Mouse (Mus musculus): ENCODE results near the gene Galk2. TPM values are rescaled to one million over a fixed set of nuclear protein-coding genes. Genes with fewer than 3 reads are reported as not detected.
A peak's percentile ranks its signal among the peaks of the same experiment; 100 is the strongest.

Galk2 gene
- polyA plus RNA-seq, 1 experiment from 2014 or later: 31.1 TPM

DNA sequence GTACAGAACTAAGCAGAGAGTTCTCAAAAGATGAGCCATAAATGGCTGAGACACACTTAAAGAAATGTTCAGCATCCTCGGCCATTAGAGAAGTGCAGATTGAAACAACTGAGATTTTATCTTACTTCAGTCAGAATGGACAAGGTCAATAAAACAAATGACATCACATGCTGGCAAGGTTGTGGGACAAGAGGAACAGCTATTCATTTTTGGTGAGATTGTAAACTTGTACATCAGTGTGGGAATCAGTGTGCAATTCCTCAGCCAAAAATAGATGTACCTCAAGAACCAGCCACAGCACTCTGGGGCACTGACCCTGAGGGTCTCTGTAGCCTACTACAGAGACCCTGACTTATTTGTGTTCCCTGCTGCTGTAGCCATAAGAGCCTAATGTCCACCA, 84.4 kb downstream of the Galk2 start:
- Histone ChIP-seq H3K9me3 (ENCODE audit: control insufficient read depth, low read length) (no peaks in the 10 kb centered on the region), H3K36me3 (ENCODE audit: control insufficient read depth, insufficient read depth, low read length) (no peaks in the 10 kb centered on the region), H3K4me1 (ENCODE audit: control insufficient read depth, insufficient read depth, low read length) (no peaks in the 10 kb centered on the region), H3K4me3 (ENCODE audit: low read depth, low read length) (no peak overlapping the region), H3K27ac (ENCODE audit: low read depth, low read length) (no peak overlapping the region), H3K27me3 (ENCODE audit: control insufficient read depth, insufficient read depth, low read length) (no peaks in the 10 kb centered on the region), H3K9ac (ENCODE audit: low read length) (no peak overlapping the region), H3K4me2 (ENCODE audit: low read depth) (no peak overlapping the region)
- 82% methylated on average over 1 of the region's 1 CpGs for WGBS
- DNase-seq (ENCODE audit: low spot score) (no peak), ATAC-seq (ENCODE audit: insufficient read depth, low FRiP score, low TSS enrichment) (no peak)

- Histone ChIP-seq H3K9me3 (ENCODE audit: control insufficient read depth, low read length) (no peaks in the 10 kb centered on the region), H3K4me2 (ENCODE audit: low read depth) (no peak overlapping the region), H3K4me3 (ENCODE audit: low read depth, low read length) (no peak overlapping the region), H3K27me3 (ENCODE audit: control insufficient read depth, insufficient read depth, low read length) (no peaks in the 10 kb centered on the region), H3K4me1 (ENCODE audit: control insufficient read depth, insufficient read depth, low read length) (no peaks in the 10 kb centered on the region), H3K27ac (ENCODE audit: low read depth, low read length) (no peak overlapping the region), H3K36me3 (ENCODE audit: control insufficient read depth, insufficient read depth, low read length) (no peaks in the 10 kb centered on the region), H3K9ac (ENCODE audit: low read length) (no peak overlapping the region)
- DNase-seq (ENCODE audit: low spot score) (no peak), ATAC-seq (ENCODE audit: insufficient read depth, low FRiP score, low TSS enrichment) (no peak)
- WGBS: 88% methylated on average over 2 of the region's 2 CpGs
These were observed 89.3 kb downstream of the Galk2 start for GRCm38 (mm10) chr2:125948195-125948594.

GRCm38 (mm10) chr2:125968811-125969210, 109.9 kb downstream of the Galk2 start:
- Histone ChIP-seq H3K9me3 (ENCODE audit: control insufficient read depth, low read length) (no peaks in the 10 kb centered on the region), H3K27ac (ENCODE audit: low read depth, low read length) (no peak overlapping the region), H3K27me3 (ENCODE audit: control insufficient read depth, insufficient read depth, low read length) (no peaks in the 10 kb centered on the region), H3K4me1 (ENCODE audit: control insufficient read depth, insufficient read depth, low read length) (no peaks in the 10 kb centered on the region), H3K4me2 (ENCODE audit: low read depth) (no peak overlapping the region), H3K36me3 (ENCODE audit: control insufficient read depth, insufficient read depth, low read length) (no peaks in the 10 kb centered on the region), H3K4me3 (ENCODE audit: low read depth, low read length) (no peak overlapping the region), H3K9ac (ENCODE audit: low read length) (no peak overlapping the region)
- 100% methylated on average over 1 of the region's 1 CpGs for WGBS
- no peak for ATAC-seq (ENCODE audit: insufficient read depth, low FRiP score, low TSS enrichment)
- no peak for DNase-seq (ENCODE audit: low spot score)

GRCm38 (mm10) chr2:125973207-125973606, 114.3 kb downstream of the Galk2 start:
- no peak for ATAC-seq (ENCODE audit: insufficient read depth, low FRiP score, low TSS enrichment)

GRCm38 (mm10) chr2:125975206-125975605, 116.3 kb downstream of the Galk2 start:
- no peaks in the 10 kb centered on the region for H3K4me1 ChIP-seq (ENCODE audit: control insufficient read depth, insufficient read depth, low read length)
- H3K27ac ChIP-seq (ENCODE audit: low read depth, low read length): no peak overlapping the region
- H3K9me3 ChIP-seq (ENCODE audit: control insufficient read depth, low read length): no peaks in the 10 kb centered on the region
- ATAC-seq (ENCODE audit: insufficient read depth, low FRiP score, low TSS enrichment) (no peak), DNase-seq (ENCODE audit: low spot score) (no peak)
- WGBS: 90% methylated on average over 10 of the region's 10 CpGs
- no peaks in the 10 kb centered on the region for H3K27me3 ChIP-seq (ENCODE audit: control insufficient read depth, insufficient read depth, low read length)
- no peak overlapping the region for H3K4me2 ChIP-seq (ENCODE audit: low read depth)
- no peaks in the 10 kb centered on the region for H3K36me3 ChIP-seq (ENCODE audit: control insufficient read depth, insufficient read depth, low read length)
- H3K4me3 ChIP-seq (ENCODE audit: low read depth, low read length): no peak overlapping the region
- H3K9ac ChIP-seq (ENCODE audit: low read length): no peak overlapping the region

More at GRCm38 (mm10) chr2:125973207-125973606, 114.3 kb downstream of the Galk2 start:
- no peak overlapping the region for H3K9ac ChIP-seq (ENCODE audit: low read length)
- no peaks in the 10 kb centered on the region for H3K36me3 ChIP-seq (ENCODE audit: control insufficient read depth, insufficient read depth, low read length)
- no peak overlapping the region for H3K27ac ChIP-seq (ENCODE audit: low read depth, low read length)
- no peak for DNase-seq (ENCODE audit: low spot score)
- no peaks in the 10 kb centered on the region for H3K27me3 ChIP-seq (ENCODE audit: control insufficient read depth, insufficient read depth, low read length)
- H3K9me3 ChIP-seq (ENCODE audit: control insufficient read depth, low read length): no peaks in the 10 kb centered on the region
- WGBS: 58% methylated on average over 6 of the region's 6 CpGs
- H3K4me3 ChIP-seq (ENCODE audit: low read depth, low read length): no peak overlapping the region
- H3K4me1 ChIP-seq (ENCODE audit: control insufficient read depth, insufficient read depth, low read length): no peaks in the 10 kb centered on the region
- H3K4me2 ChIP-seq (ENCODE audit: low read depth): no peak overlapping the region

DNA sequence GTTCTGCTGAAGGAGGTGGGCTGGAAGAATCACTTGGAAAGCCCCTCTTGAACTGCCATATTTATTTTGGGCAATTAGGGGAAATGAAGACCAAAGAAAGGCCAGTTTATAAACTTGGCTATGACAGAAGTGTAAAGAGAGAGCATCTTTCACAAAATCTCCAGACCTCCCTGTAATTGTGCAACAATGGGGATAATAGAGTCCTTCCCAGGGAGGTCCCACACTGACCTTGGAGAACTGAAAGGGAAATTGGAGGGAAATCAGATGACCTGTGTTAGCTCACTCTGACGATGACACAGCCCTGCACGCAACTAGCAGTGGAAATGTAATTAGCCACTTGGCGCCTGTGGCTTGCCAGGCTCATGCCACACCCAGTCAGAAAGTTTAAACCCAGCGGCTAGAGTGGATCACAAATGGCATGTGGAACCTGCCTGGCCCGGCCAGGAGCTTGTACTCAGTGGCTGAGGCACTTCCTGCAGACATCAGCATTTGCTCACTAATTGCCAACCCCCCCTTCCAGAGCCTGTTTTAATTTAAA, 117.0 kb downstream of the Galk2 start:
- H3K4me1 ChIP-seq (ENCODE audit: control insufficient read depth, insufficient read depth, low read length): no peaks in the 10 kb centered on the region
- ATAC-seq (ENCODE audit: insufficient read depth, low FRiP score, low TSS enrichment): no peak
- WGBS: 67% methylated on average over 5 of the region's 5 CpGs
- H3K4me2 ChIP-seq (ENCODE audit: low read depth): no peak overlapping the region
- no peak overlapping the region for H3K27ac ChIP-seq (ENCODE audit: low read depth, low read length)
- H3K27me3 ChIP-seq (ENCODE audit: control insufficient read depth, insufficient read depth, low read length): no peaks in the 10 kb centered on the region
- H3K9ac ChIP-seq (ENCODE audit: low read length): no peak overlapping the region
- no peak overlapping the region for H3K4me3 ChIP-seq (ENCODE audit: low read depth, low read length)
- DNase-seq (ENCODE audit: low spot score): no peak
- H3K9me3 ChIP-seq (ENCODE audit: control insufficient read depth, low read length): no peaks in the 10 kb centered on the region
- H3K36me3 ChIP-seq (ENCODE audit: control insufficient read depth, insufficient read depth, low read length): no peaks in the 10 kb centered on the region

DNA sequence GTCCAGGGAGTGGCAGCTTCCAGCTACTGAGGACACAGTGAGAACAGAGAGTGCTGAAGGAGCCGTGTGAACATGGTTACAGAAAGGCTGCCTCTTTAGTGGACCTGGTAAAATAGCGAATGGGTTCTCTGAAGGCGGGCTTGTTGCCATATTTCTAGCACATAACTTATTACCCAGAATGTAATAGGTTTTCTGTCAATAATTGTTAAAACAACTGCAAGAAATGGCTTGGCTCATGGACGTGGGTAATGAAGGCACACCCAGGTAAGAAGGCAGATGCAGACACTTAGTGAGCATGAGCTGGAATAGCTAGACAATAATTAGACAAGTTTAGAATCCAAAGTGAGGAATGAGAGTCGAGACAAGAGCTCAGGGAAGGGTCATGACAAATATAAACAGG, 143.4 kb downstream of the Galk2 start:
- Histone ChIP-seq H3K36me3 (ENCODE audit: control insufficient read depth, insufficient read depth, low read length) (no peaks in the 10 kb centered on the region), H3K27me3 (ENCODE audit: control insufficient read depth, insufficient read depth, low read length) (no peaks in the 10 kb centered on the region), H3K4me2 (ENCODE audit: low read depth) (no peak overlapping the region), H3K9ac (ENCODE audit: low read length) (no peak overlapping the region), H3K4me1 (ENCODE audit: control insufficient read depth, insufficient read depth, low read length) (no peaks in the 10 kb centered on the region), H3K9me3 (ENCODE audit: control insufficient read depth, low read length) (no peaks in the 10 kb centered on the region), H3K27ac (ENCODE audit: low read depth, low read length) (no peak overlapping the region), H3K4me3 (ENCODE audit: low read depth, low read length) (no peak overlapping the region)
- DNase-seq (ENCODE audit: low spot score): no peak
- 80% methylated on average over 5 of the region's 5 CpGs for WGBS
- no peak for ATAC-seq (ENCODE audit: insufficient read depth, low FRiP score, low TSS enrichment)

DNA sequence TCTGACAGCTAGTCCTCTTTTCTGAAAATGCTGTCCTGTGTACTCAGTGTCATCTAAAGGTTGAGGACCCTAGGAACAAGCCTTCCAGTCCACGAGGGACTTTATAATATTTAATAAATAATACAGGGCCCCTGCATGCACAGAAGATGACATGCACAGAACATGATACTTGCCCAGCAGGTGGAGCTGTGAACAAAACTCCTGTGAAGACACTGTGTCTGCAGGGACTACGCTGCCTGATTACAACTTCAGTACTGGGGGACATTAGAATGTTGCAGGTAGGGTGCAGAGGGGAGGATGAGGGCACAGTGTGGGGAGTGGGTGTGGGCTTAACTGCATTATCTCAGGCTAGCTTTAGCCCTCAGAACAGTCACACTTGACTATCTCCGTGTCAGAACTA, 147.2 kb downstream of the Galk2 start:
- Histone ChIP-seq H3K36me3 (ENCODE audit: control insufficient read depth, insufficient read depth, low read length) (no peaks in the 10 kb centered on the region), H3K9ac (ENCODE audit: low read length) (no peak overlapping the region), H3K4me3 (ENCODE audit: low read depth, low read length) (no peak overlapping the region), H3K27ac (ENCODE audit: low read depth, low read length) (no peak overlapping the region), H3K27me3 (ENCODE audit: control insufficient read depth, insufficient read depth, low read length) (no peaks in the 10 kb centered on the region), H3K4me2 (ENCODE audit: low read depth) (no peak overlapping the region), H3K9me3 (ENCODE audit: control insufficient read depth, low read length) (no peaks in the 10 kb centered on the region), H3K4me1 (ENCODE audit: control insufficient read depth, insufficient read depth, low read length) (no peaks in the 10 kb centered on the region)
- ATAC-seq (ENCODE audit: insufficient read depth, low FRiP score, low TSS enrichment) (peak; percentile 48; the same call in 1 of the 2 replicates), DNase-seq (ENCODE audit: low spot score) (peak; percentile 45)
- 61% methylated on average over 3 of the region's 3 CpGs for WGBS

DNA sequence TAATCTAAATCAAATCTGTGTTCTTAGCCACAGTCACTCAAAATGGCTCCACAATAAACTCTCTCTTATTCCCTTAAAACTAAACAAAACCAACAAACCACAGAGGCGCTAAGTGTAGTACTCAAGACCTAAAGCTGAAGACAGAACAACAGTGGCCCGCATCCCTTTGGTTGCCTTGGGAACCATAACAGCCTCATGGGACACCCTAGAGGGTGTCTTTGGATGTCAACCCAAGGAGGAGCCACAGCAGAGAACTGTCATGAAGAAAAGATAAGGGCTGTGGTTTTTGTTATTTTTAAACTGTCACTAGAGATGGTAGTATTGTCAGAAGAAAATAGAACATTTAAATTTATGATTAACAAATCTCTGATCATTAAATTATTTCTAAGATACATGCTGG, 147.8 kb downstream of the Galk2 start:
- Histone ChIP-seq H3K9me3 (ENCODE audit: control insufficient read depth, low read length) (no peaks in the 10 kb centered on the region), H3K4me3 (ENCODE audit: low read depth, low read length) (no peak overlapping the region), H3K27me3 (ENCODE audit: control insufficient read depth, insufficient read depth, low read length) (no peaks in the 10 kb centered on the region), H3K27ac (ENCODE audit: low read depth, low read length) (no peak overlapping the region), H3K36me3 (ENCODE audit: control insufficient read depth, insufficient read depth, low read length) (no peaks in the 10 kb centered on the region), H3K4me2 (ENCODE audit: low read depth) (no peak overlapping the region), H3K4me1 (ENCODE audit: control insufficient read depth, insufficient read depth, low read length) (no peaks in the 10 kb centered on the region), H3K9ac (ENCODE audit: low read length) (no peak overlapping the region)
- WGBS: 80% methylated on average over 2 of the region's 2 CpGs
- ATAC-seq (ENCODE audit: insufficient read depth, low FRiP score, low TSS enrichment) (no peak), DNase-seq (ENCODE audit: low spot score) (no peak)

Data from neural tube, embryonic 11.5 days (tissue).